Mouse (Mus musculus) testis, postnatal 10 days (tissue): Measurements from ENCODE around the gene Xylt1.

ENCODE experiments used
- DNase-seq: peaks from one replicate; pipeline ENCODE4 v3.0.0; 2021; ENCODE audit warnings: low spot score

The Xylt1 gene

GRCm38 (mm10) chr7:117380418-117381187 lies at the start of gene Xylt1:
Gene Xylt1, plus strand, starts transcription at chr7:117380979.
- peak; percentile 84 for DNase-seq

- no peak for DNase-seq
Observed at GRCm38 (mm10) chr7:117333936-117334335, 46.8 kb upstream of the Xylt1 start.

- no peak for DNase-seq
Observed at GRCm38 (mm10) chr7:117356316-117356715, 24.5 kb upstream of the Xylt1 start.

GRCm38 (mm10) chr7:117357425-117358194 lies 23.2 kb upstream of the Xylt1 start:
- no peak for DNase-seq

GRCm38 (mm10) chr7:117361281-117361680 lies 19.5 kb upstream of the Xylt1 start:
- DNase-seq: no peak

- peak; percentile 48 for DNase-seq
Observed at GRCm38 (mm10) chr7:117362493-117362892, 18.3 kb upstream of the Xylt1 start.

GRCm38 (mm10) chr7:117368647-117369289 lies 12.0 kb upstream of the Xylt1 start:
- no peak for DNase-seq

- DNase-seq: no peak
Observed at GRCm38 (mm10) chr7:117369290-117369941, 11.4 kb upstream of the Xylt1 start.

GRCm38 (mm10) chr7:117375886-117376309 lies 4.9 kb upstream of the Xylt1 start:
- peak; percentile 80 for DNase-seq

- no peak for DNase-seq
Observed at GRCm38 (mm10) chr7:117377138-117377537, 3.6 kb upstream of the Xylt1 start.

- no peak for DNase-seq
Observed at GRCm38 (mm10) chr7:117380036-117380417, 752 bp upstream of the Xylt1 start.

GRCm38 (mm10) chr7:117381188-117381981 lies 606 bp downstream of the Xylt1 start:
- DNase-seq: peak; percentile 70

GRCm38 (mm10) chr7:117382006-117382405 lies 1.2 kb downstream of the Xylt1 start:
- no peak for DNase-seq

GRCm38 (mm10) chr7:117383147-117383940 lies 2.6 kb downstream of the Xylt1 start:
- DNase-seq: peak; percentile 67

GRCm38 (mm10) chr7:117386376-117386775 lies 5.6 kb downstream of the Xylt1 start:
- DNase-seq: no peak

- no peak for DNase-seq
Observed at GRCm38 (mm10) chr7:117388284-117388988, 7.7 kb downstream of the Xylt1 start.

- DNase-seq: no peak
Observed at GRCm38 (mm10) chr7:117389048-117389447, 8.3 kb downstream of the Xylt1 start.

- no peak for DNase-seq
Observed at GRCm38 (mm10) chr7:117392863-117393569, 12.2 kb downstream of the Xylt1 start.

GRCm38 (mm10) chr7:117393976-117394375 lies 13.2 kb downstream of the Xylt1 start:
- DNase-seq: no peak
